In genomic region chr2:155818596-155819391, GRCm38 (mm10) we compare ENCODE assay signal across 8 mouse cellular contexts. TPM values are rescaled to one million over a fixed set of nuclear protein-coding genes. Genes with fewer than 3 reads are reported as not detected.
A peak's percentile ranks its signal among the peaks of the same experiment; 100 is the strongest.
DNase-seq lines count a peak whose midpoint lies in the region; ATAC-seq and TF ChIP-seq lines count a peak whose summit lies in the region.

No protein-coding gene starts in this region.

- H3K4me3 ChIP-seq in forebrain, embryonic 10.5 days, result peak overlapping the region; percentile 71
- H3K4me3 ChIP-seq in heart, embryonic 15.5 days, result peak overlapping the region; percentile 90
- H3K4me3 ChIP-seq in liver, embryonic 14.5 days (ENCODE audit: insufficient read depth in 1 of 2, low read depth in 2 of 2, low read length in 2 of 2), result peak overlapping the region; percentile 82 to 93
- peak overlapping the region; percentile 57 for H3K4me3 ChIP-seq in neural tube, embryonic 11.5 days (ENCODE audit: low read depth, low read length)
- H3K4me3 ChIP-seq in stomach, postnatal 0 days (ENCODE audit: low read depth, low read length), result peak overlapping the region; percentile 82

- peak overlapping the region; percentile 84 for H3K4me2 ChIP-seq in heart, embryonic 15.5 days
- H3K4me2 ChIP-seq in liver, embryonic 14.5 days (ENCODE audit: low read depth), result peak overlapping the region; percentile 99
- H3K4me2 ChIP-seq in neural tube, embryonic 11.5 days (ENCODE audit: low read depth), result peak overlapping the region; percentile 76
- H3K4me2 ChIP-seq in stomach, postnatal 0 days (replicated peaks; ENCODE audit: low read depth), result peak overlapping the region; percentile 91

- peak overlapping the region; percentile 86 for H3K27ac ChIP-seq in forebrain, embryonic 10.5 days
- H3K27ac ChIP-seq in heart, embryonic 15.5 days, result peak overlapping the region; percentile 86
- H3K27ac ChIP-seq in liver, embryonic 14.5 days, result peak overlapping the region; percentile 41
- H3K27ac ChIP-seq in neural tube, embryonic 11.5 days (ENCODE audit: low read depth, low read length), result peak overlapping the region; percentile 68
- H3K27ac ChIP-seq in stomach, postnatal 0 days (replicated peaks), result peak overlapping the region; percentile 96

- H3K9me3 ChIP-seq in forebrain, embryonic 10.5 days, result no peaks in the 10 kb centered on the region
- H3K9me3 ChIP-seq in heart, embryonic 15.5 days (replicated peaks), result no peaks in the 10 kb centered on the region
- no peaks in the 10 kb centered on the region for H3K9me3 ChIP-seq in liver, embryonic 14.5 days (ENCODE audit: control insufficient read depth, low read length)
- H3K9me3 ChIP-seq in neural tube, embryonic 11.5 days (ENCODE audit: control insufficient read depth, low read length), result no peaks in the 10 kb centered on the region
- H3K9me3 ChIP-seq in stomach, postnatal 0 days (ENCODE audit: control insufficient read depth, low read length), result no peaks in the 10 kb centered on the region

- H3K4me1 ChIP-seq in forebrain, embryonic 10.5 days, result peaks cover 27% of the 10 kb centered on the region
- H3K4me1 ChIP-seq in heart, embryonic 15.5 days (replicated peaks), result peaks cover 14% of the 10 kb centered on the region
- peaks cover 6 to 8% of the 10 kb centered on the region in 2 experiments for H3K4me1 ChIP-seq in liver, embryonic 14.5 days (replicated peaks; ENCODE audit: control insufficient read depth in 2 of 2, insufficient read depth in 2 of 2, low read length in 1 of 2)
- peaks cover 13% of the 10 kb centered on the region; the same call in 1 of the 2 replicates for H3K4me1 ChIP-seq in neural tube, embryonic 11.5 days (ENCODE audit: control insufficient read depth, insufficient read depth, low read length)
- peaks cover 7% of the 10 kb centered on the region; the same call in 1 of the 2 replicates for H3K4me1 ChIP-seq in stomach, postnatal 0 days (replicated peaks; ENCODE audit: control insufficient read depth, insufficient read depth)

- H3K9ac ChIP-seq in heart, embryonic 15.5 days, result peak overlapping the region; percentile 87
- H3K9ac ChIP-seq in liver, embryonic 14.5 days (replicated peaks), result peak overlapping the region; percentile 86
- H3K9ac ChIP-seq in neural tube, embryonic 11.5 days (ENCODE audit: low read length), result peak overlapping the region; percentile 64
- peak overlapping the region; percentile 92 for H3K9ac ChIP-seq in stomach, postnatal 0 days (ENCODE audit: low read length)

- WGBS in forebrain, embryonic 10.5 days, result 4% methylated on average over 37 of the region's 37 CpGs
- under 1% methylated on average over 37 of the region's 37 CpGs for WGBS in heart, embryonic 15.5 days
- WGBS in liver, embryonic 14.5 days (ENCODE audit: insufficient replicate concordance), result under 1% methylated on average over 37 of the region's 37 CpGs
- 4% methylated on average over 37 of the region's 37 CpGs for WGBS in neural tube, embryonic 11.5 days
- WGBS in stomach, postnatal 0 days, result 1% methylated on average over 37 of the region's 37 CpGs

- ATAC-seq in CD4-positive, CD25-positive, alpha-beta regulatory T cell, adult 4 months, result peak; percentile 99
- ATAC-seq in heart, embryonic 15.5 days (replicated peaks; ENCODE audit: insufficient number of reproducible peaks, insufficient read depth, low FRiP score, low read depth), result peak; percentile 95
- peak; percentile 97 for ATAC-seq in liver, embryonic 14.5 days (ENCODE audit: insufficient read depth)
- ATAC-seq in neural tube, embryonic 11.5 days (ENCODE audit: insufficient read depth, low FRiP score, low TSS enrichment), result peak; percentile 89
- peak; percentile 88 for ATAC-seq in stomach, postnatal 0 days (ENCODE audit: low FRiP score, low TSS enrichment)

- no peak for TF ChIP-seq EP300 in liver, embryonic 14.5 days (IDR thresholded peaks at IDR 0.05; ENCODE audit: low read depth)
- no peak for TF ChIP-seq EP300 in stomach, postnatal 0 days (optimal IDR thresholded peaks at IDR 0.05)

- peaks cover 51% of the 10 kb centered on the region for H3K36me3 ChIP-seq in forebrain, embryonic 10.5 days (replicated peaks)
- peaks cover 31% of the 10 kb centered on the region for H3K36me3 ChIP-seq in heart, embryonic 15.5 days
- peaks cover 23% of the 10 kb centered on the region for H3K36me3 ChIP-seq in liver, embryonic 14.5 days (replicated peaks; ENCODE audit: control insufficient read depth, insufficient read depth, low read depth)
- peaks cover 5% of the 10 kb centered on the region for H3K36me3 ChIP-seq in neural tube, embryonic 11.5 days (ENCODE audit: control insufficient read depth, insufficient read depth, low read length)
- H3K36me3 ChIP-seq in stomach, postnatal 0 days (ENCODE audit: control insufficient read depth, insufficient read depth, low read length), result peaks cover 11% of the 10 kb centered on the region

- peak; percentile 84 for DNase-seq in c-Kit-negative CD71-positive TER-119-positive erythroid progenitor cells, embryonic 14.5 days (ENCODE audit: low read depth, low spot score)
- peak; percentile 86 for DNase-seq in forebrain, embryonic 10.5 days (ENCODE audit: extremely low spot score, low spot score)
- peak; percentile 97 to 98 for DNase-seq in kidney, postnatal 25 days
- DNase-seq in liver, embryonic 14.5 days (ENCODE audit: low read depth in 3 of 3, low spot score in 3 of 3), result peak; percentile 81 to 93 (median 83)
- peak; percentile 92 for DNase-seq in neural tube, embryonic 11.5 days (ENCODE audit: low spot score)
- peak; percentile 98 for DNase-seq in stomach, postnatal 0 days (ENCODE audit: low spot score)

- no peaks in the 10 kb centered on the region for H3K27me3 ChIP-seq in forebrain, embryonic 10.5 days (ENCODE audit: poor library complexity, severe bottlenecking)
- no peaks in the 10 kb centered on the region for H3K27me3 ChIP-seq in heart, embryonic 15.5 days
- no peaks in the 10 kb centered on the region for H3K27me3 ChIP-seq in liver, embryonic 14.5 days (ENCODE audit: control insufficient read depth, insufficient read depth, low read length)
- H3K27me3 ChIP-seq in neural tube, embryonic 11.5 days (ENCODE audit: control insufficient read depth, insufficient read depth, low read length), result no peaks in the 10 kb centered on the region
- H3K27me3 ChIP-seq in stomach, postnatal 0 days (ENCODE audit: control insufficient read depth, insufficient read depth, low read length), result no peaks in the 10 kb centered on the region

- 0 out of 2 replicates have a peak, but pooled peaks have one; percentile 1 for TF ChIP-seq CTCF in liver, embryonic 14.5 days (IDR thresholded peaks at IDR 0.05; ENCODE audit: low read depth)
- TF ChIP-seq CTCF in stomach, postnatal 0 days (IDR thresholded peaks at IDR 0.05; ENCODE audit: low read depth), result no peak

RNA-seq across cellular contexts. Expression of gene BC029722, which starts 0.4 kb away (rescaled TPM):
- polyA plus RNA-seq in CD4-positive, CD25-positive, alpha-beta regulatory T cell, adult 4 months (2017; shearing (Covaris generic)), result 10 to 100 TPM; 12.8 to 16.5 TPM
- polyA plus RNA-seq in forebrain, embryonic 10.5 days (2016; fragmentation: Nextera tagmentation; extraction: Ambion mirVana), result 5.9 and 6.8 TPM in 2 replicates
- 14.8 and 16.8 TPM in 2 replicates for polyA plus RNA-seq in heart, embryonic 15.5 days (2015; fragmentation: Nextera tagmentation; extraction: Ambion mirVana)
- polyA plus RNA-seq in liver, embryonic 14.5 days (2012; rRNA removed), result 3.7 and 5.0 TPM in 2 replicates
- polyA plus RNA-seq in liver, embryonic 14.5 days (2014; fragmentation: Nextera tagmentation; extraction: Ambion mirVana), result 2.6 and 2.7 TPM in 2 replicates
- polyA plus RNA-seq in neural tube, embryonic 11.5 days (2014; fragmentation: Nextera tagmentation; extraction: Ambion mirVana), result 11.1 and 12.2 TPM in 2 replicates
- 26.8 and 29.8 TPM in 2 replicates for polyA plus RNA-seq in stomach, postnatal 0 days (2015; fragmentation: Nextera tagmentation; extraction: Ambion mirVana)

RNA-seq across cellular contexts. Expression of gene Eif6, which starts 7.9 kb away (rescaled TPM):
- 10 to 100 TPM; 63.3 to 77.1 TPM for polyA plus RNA-seq in CD4-positive, CD25-positive, alpha-beta regulatory T cell, adult 4 months (2017; shearing (Covaris generic))
- 241 and 249 TPM in 2 replicates for polyA plus RNA-seq in forebrain, embryonic 10.5 days (2016; fragmentation: Nextera tagmentation; extraction: Ambion mirVana)
- polyA plus RNA-seq in heart, embryonic 15.5 days (2015; fragmentation: Nextera tagmentation; extraction: Ambion mirVana), result 107 and 132 TPM in 2 replicates
- 40.9 and 62.4 TPM in 2 replicates for polyA plus RNA-seq in liver, embryonic 14.5 days (2012; rRNA removed)
- polyA plus RNA-seq in liver, embryonic 14.5 days (2014; fragmentation: Nextera tagmentation; extraction: Ambion mirVana), result 128 TPM in 2 replicates
- 199 TPM in 2 replicates for polyA plus RNA-seq in neural tube, embryonic 11.5 days (2014; fragmentation: Nextera tagmentation; extraction: Ambion mirVana)
- polyA plus RNA-seq in stomach, postnatal 0 days (2015; fragmentation: Nextera tagmentation; extraction: Ambion mirVana), result 310 and 318 TPM in 2 replicates

RNA-seq across cellular contexts. Expression of gene Fam83c, which starts 15.9 kb away (rescaled TPM):
- not detected for polyA plus RNA-seq in CD4-positive, CD25-positive, alpha-beta regulatory T cell, adult 4 months (2017; shearing (Covaris generic))
- polyA plus RNA-seq in forebrain, embryonic 10.5 days (2016; fragmentation: Nextera tagmentation; extraction: Ambion mirVana), result 0.26 and 0.29 TPM in 2 replicates
- polyA plus RNA-seq in heart, embryonic 15.5 days (2015; fragmentation: Nextera tagmentation; extraction: Ambion mirVana), result 0.05 and 0.08 TPM in 2 replicates
- not detected in 2 replicates for polyA plus RNA-seq in liver, embryonic 14.5 days (2012; rRNA removed)
- 0.05 and 0.09 TPM in 2 replicates for polyA plus RNA-seq in liver, embryonic 14.5 days (2014; fragmentation: Nextera tagmentation; extraction: Ambion mirVana)
- polyA plus RNA-seq in neural tube, embryonic 11.5 days (2014; fragmentation: Nextera tagmentation; extraction: Ambion mirVana), result 0.15 and 0.27 TPM in 2 replicates
- polyA plus RNA-seq in stomach, postnatal 0 days (2015; fragmentation: Nextera tagmentation; extraction: Ambion mirVana), result 2.7 and 4.4 TPM in 2 replicates

RNA-seq across cellular contexts. Expression of gene Mmp24, which starts 43.7 kb away (rescaled TPM):
- not detected for polyA plus RNA-seq in CD4-positive, CD25-positive, alpha-beta regulatory T cell, adult 4 months (2017; shearing (Covaris generic))
- polyA plus RNA-seq in forebrain, embryonic 10.5 days (2016; fragmentation: Nextera tagmentation; extraction: Ambion mirVana), result 0.17 and 0.35 TPM in 2 replicates
- 0.05 and 0.13 TPM in 2 replicates for polyA plus RNA-seq in heart, embryonic 15.5 days (2015; fragmentation: Nextera tagmentation; extraction: Ambion mirVana)
- 0.01 and 0.06 TPM in 2 replicates for polyA plus RNA-seq in liver, embryonic 14.5 days (2012; rRNA removed)
- polyA plus RNA-seq in liver, embryonic 14.5 days (2014; fragmentation: Nextera tagmentation; extraction: Ambion mirVana), result not detected in 2 replicates
- polyA plus RNA-seq in neural tube, embryonic 11.5 days (2014; fragmentation: Nextera tagmentation; extraction: Ambion mirVana), result 4.3 and 5.7 TPM in 2 replicates
- 0.21 and 0.23 TPM in 2 replicates for polyA plus RNA-seq in stomach, postnatal 0 days (2015; fragmentation: Nextera tagmentation; extraction: Ambion mirVana)

Comparison
In these comparisons a context has a peak if more than half of its experiments do, and no peak if none do; other contexts are left out.
1. Peak in every context shown above with its lines: DNase-seq, ATAC-seq, H3K4me3 ChIP-seq and H3K27ac ChIP-seq.
2. H3K27ac ChIP-seq: peak in every context shown above with its lines; median percentile 96 in stomach, postnatal 0 days; 86 in forebrain, embryonic 10.5 days; 86 in heart, embryonic 15.5 days; 68 in neural tube, embryonic 11.5 days; 41 in liver, embryonic 14.5 days.